Mouse (Mus musculus) CD4-positive helper T cell, adult 2 months (primary cell): ENCODE data around the gene Gpnmb.

Experiments
- DNase-seq: peaks from one replicate; pipeline ENCODE4 v3.0.0-alpha.2; 2012; ENCODE audit warnings: low read depth, missing footprints, low spot score

Gene Gpnmb

GRCm38 (mm10) chr6:49031230-49031629, 5.1 kb upstream of the Gpnmb start:
- DNase-seq = no peak

GRCm38 (mm10) chr6:49032783-49033182, 3.6 kb upstream of the Gpnmb start:
- no peak for DNase-seq

GRCm38 (mm10) chr6:49037268-49037662, 919 bp downstream of the Gpnmb start:
- no peak for DNase-seq

- peak; percentile 74 for DNase-seq
These were observed 3.3 kb downstream of the Gpnmb start for GRCm38 (mm10) chr6:49039470-49040180.

GRCm38 (mm10) chr6:49046502-49046901, 10.2 kb downstream of the Gpnmb start:
- DNase-seq = no peak

GRCm38 (mm10) chr6:49046976-49047375, 10.6 kb downstream of the Gpnmb start:
- DNase-seq = no peak

GRCm38 (mm10) chr6:49047848-49048247, 11.5 kb downstream of the Gpnmb start:
- no peak for DNase-seq

- no peak for DNase-seq
These were observed 12.0 kb downstream of the Gpnmb start for GRCm38 (mm10) chr6:49048395-49048794.

- no peak for DNase-seq
These were observed 14.5 kb downstream of the Gpnmb start for GRCm38 (mm10) chr6:49050677-49051410.

- peak; percentile 48 for DNase-seq
These were observed 15.8 kb downstream of the Gpnmb start for GRCm38 (mm10) chr6:49052191-49052590.

- DNase-seq = no peak
These were observed 18.9 kb downstream of the Gpnmb start for GRCm38 (mm10) chr6:49055256-49055733.

- no peak for DNase-seq
These were observed 19.7 kb downstream of the Gpnmb start for GRCm38 (mm10) chr6:49056009-49056408.

GRCm38 (mm10) chr6:49057053-49058021, 21.0 kb downstream of the Gpnmb start:
- peak; percentile 64 for DNase-seq

GRCm38 (mm10) chr6:49068361-49068760, 32.0 kb downstream of the Gpnmb start:
- no peak for DNase-seq

GRCm38 (mm10) chr6:49073304-49074116, 37.2 kb downstream of the Gpnmb start, which contains the start of gene Malsu1:
Malsu1 (plus strand) TSS chr6:49073795.
- DNase-seq = peak; percentile 92

GRCm38 (mm10) chr6:49074117-49074490, 37.8 kb downstream of the Gpnmb start:
- no peak for DNase-seq

- no peak for DNase-seq
These were observed 41.5 kb downstream of the Gpnmb start for GRCm38 (mm10) chr6:49077894-49078293.

GRCm38 (mm10) chr6:49079313-49079712, 43.0 kb downstream of the Gpnmb start:
- DNase-seq = no peak

- DNase-seq = no peak
These were observed 46.7 kb downstream of the Gpnmb start for GRCm38 (mm10) chr6:49083008-49083407.

GRCm38 (mm10) chr6:49094968-49095367, 58.6 kb downstream of the Gpnmb start:
- no peak for DNase-seq

GRCm38 (mm10) chr6:49096421-49096820, 60.1 kb downstream of the Gpnmb start:
- no peak for DNase-seq
